Mouse (Mus musculus) forebrain, embryonic 15.5 days (tissue): ENCODE results near the gene Fam207a. TPM values are rescaled to one million over a fixed set of nuclear protein-coding genes. Genes with fewer than 3 reads are reported as not detected.

Experiments
- ATAC-seq: fragments of 200-750 bp; cut with Nextera tagmentation; replicated peaks from 2 replicates; pipeline ENCODE4 v1.8.0; 2017; ENCODE audit warnings: mild to moderate bottlenecking, moderate TSS enrichment, moderate library complexity
- H3K27ac ChIP-seq: fragments of 300-500 bp; sonication (generic); replicated peaks from 2 replicates; pipeline ENCODE4 v1.5.1; 2015; ENCODE audit warnings: mild to moderate bottlenecking, inconsistent platforms
- H3K27me3 ChIP-seq: fragments of 300-500 bp; sonication (generic); 2 replicates; pipeline ENCODE4 v1.6.1; 2015; ENCODE audit warnings: inconsistent platforms
- H3K36me3 ChIP-seq: fragments of 300-500 bp; sonication (generic); 2 replicates; pipeline ENCODE4 v1.6.1; 2015; ENCODE audit warnings: mild to moderate bottlenecking, inconsistent platforms
- H3K4me1 ChIP-seq: fragments of 300-500 bp; sonication (generic); 2 replicates; pipeline ENCODE4 v1.6.1; 2015; ENCODE audit warnings: inconsistent platforms
- H3K4me2 ChIP-seq: fragments of 300-500 bp; sonication (generic); replicated peaks from 2 replicates; pipeline ENCODE4 v1.6.1; 2015; ENCODE audit warnings: mild to moderate bottlenecking, inconsistent platforms
- H3K4me3 ChIP-seq: fragments of 300-500 bp; sonication (generic); 2 replicates; pipeline ENCODE4 v1.5.1; 2015; ENCODE audit warnings: mild to moderate bottlenecking, inconsistent platforms
- H3K9ac ChIP-seq: fragments of 300-500 bp; sonication (generic); replicated peaks from 2 replicates; pipeline ENCODE4 v1.6.1; 2015; ENCODE audit warnings: mild to moderate bottlenecking, inconsistent platforms
- H3K9me3 ChIP-seq: fragments of 300-500 bp; sonication (generic); 2 replicates; pipeline ENCODE4 v1.6.1; 2016; ENCODE audit warnings: inconsistent platforms
- WGBS: fragments of 180-500 bp; shearing (Covaris S2); methylation state at CpG from one replicate; pipeline ENCODE4 v1.1.7; 2015; ENCODE audit warnings: mixed read lengths; 5-methylcytosine and 5-hydroxymethylcytosine counted together
- polyA plus RNA-seq: library from polyadenylated mRNA; unstranded; fragments of >200 nt; fragmentation: Nextera tagmentation; extraction: Ambion mirVana; gene quantifications from 2 replicates; pipeline ENCODE4 v1.2.1, GENCODE M21; 2015

Fam207a gene
- polyA plus RNA-seq, 1 experiment from 2014 or later = 43.0 TPM

DNA sequence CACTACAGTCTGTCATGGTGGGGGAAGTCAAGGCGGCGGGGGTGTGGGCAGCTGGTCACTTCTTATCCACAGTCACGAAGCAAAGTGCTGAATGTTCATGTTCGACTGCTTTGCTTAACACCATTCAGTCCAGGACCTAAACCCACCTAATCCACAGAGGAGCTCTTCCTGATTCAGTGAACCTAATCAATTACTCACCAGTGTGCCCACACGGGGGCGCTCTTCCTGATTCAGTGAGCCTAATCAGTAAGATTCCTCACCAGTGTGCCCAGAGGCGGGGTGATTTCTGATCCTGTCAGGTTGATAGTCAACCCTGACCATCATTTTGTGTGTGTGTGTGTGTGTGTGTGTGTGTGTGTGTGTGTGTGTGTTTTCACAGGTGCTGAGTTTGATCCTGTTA, 27.6 kb upstream of the Fam207a start:
- no peaks in the 10 kb centered on the region for H3K4me1 ChIP-seq
- no peaks in the 10 kb centered on the region for H3K36me3 ChIP-seq
- H3K4me2 ChIP-seq = no peak overlapping the region
- no peak overlapping the region for H3K9ac ChIP-seq
- ATAC-seq = no peak
- H3K4me3 ChIP-seq = no peak overlapping the region
- H3K27ac ChIP-seq = no peak overlapping the region
- no peaks in the 10 kb centered on the region for H3K9me3 ChIP-seq
- WGBS = 41% methylated on average over 7 of the region's 7 CpGs
- no peaks in the 10 kb centered on the region for H3K27me3 ChIP-seq

DNA sequence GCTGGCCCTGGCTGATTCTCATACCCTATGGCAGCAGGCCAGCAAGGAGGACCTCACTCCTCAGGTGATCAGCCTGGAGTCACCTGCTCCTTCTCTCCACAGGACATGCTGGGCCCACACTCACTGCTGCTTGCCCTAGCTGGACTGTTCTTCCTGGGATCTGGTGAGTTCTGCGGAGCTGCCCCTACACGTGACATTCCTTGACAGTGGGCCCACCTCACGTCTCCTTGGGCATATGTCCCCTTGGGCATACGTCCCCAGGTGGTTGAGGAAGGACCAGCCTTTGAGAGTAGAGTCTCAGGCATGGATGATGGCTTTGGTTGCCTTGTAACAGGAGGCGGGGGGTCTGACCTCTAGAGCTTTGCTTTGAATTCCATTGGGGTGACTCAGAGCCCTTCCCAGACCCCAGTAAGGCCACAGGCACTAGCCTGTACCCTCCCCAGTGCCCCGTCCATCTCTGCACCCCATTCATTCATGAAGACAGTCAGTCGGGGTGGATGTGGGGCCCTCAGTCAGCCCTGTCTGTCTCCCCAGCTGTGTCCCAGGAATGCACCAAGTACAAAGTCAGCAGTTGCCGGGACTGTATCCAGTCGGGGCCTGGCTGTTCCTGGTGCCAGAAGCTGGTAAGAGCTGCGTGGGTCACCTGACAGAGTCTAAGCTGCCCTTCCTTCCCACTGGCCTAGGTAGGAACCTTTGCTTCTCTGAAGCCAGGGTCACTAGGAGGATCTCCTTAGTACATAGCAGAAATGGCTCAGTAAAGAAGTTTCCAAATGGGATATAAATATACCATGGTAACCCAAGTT, 26.5 kb upstream of the Fam207a start:
- no peak for ATAC-seq
- Histone ChIP-seq H3K4me3 (no peak overlapping the region), H3K9me3 (no peaks in the 10 kb centered on the region), H3K27me3 (no peaks in the 10 kb centered on the region), H3K27ac (no peak overlapping the region), H3K4me1 (no peaks in the 10 kb centered on the region), H3K4me2 (no peak overlapping the region), H3K9ac (no peak overlapping the region), H3K36me3 (no peaks in the 10 kb centered on the region)
- WGBS = 87% methylated on average over 10 of the region's 10 CpGs

DNA sequence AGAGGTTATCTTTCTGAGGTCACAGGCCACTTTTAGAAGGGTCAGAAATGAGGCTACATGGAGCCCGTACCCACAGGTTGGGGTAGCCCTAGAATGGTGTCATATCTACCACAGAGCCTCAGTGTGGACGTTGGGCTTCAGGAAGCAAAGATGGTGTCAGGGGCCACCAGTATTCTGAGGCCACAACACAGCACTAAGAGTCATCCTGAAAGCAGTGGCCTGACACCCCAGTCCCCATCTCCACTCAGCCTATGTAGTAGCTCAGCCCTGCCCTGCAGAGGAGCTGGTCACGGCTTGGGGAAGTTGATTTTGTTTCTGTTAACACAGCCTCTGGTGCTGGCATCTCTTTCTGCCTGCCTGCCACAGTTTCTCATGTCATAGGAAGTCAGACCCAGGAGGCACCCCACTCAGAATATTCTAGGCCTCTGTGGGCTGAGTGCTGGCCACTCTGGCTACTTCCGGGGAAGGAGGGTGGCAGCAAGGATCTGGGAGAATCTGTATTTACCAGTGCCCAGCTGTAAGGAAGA, 25.1 kb upstream of the Fam207a start:
- 87% methylated on average over 4 of the region's 4 CpGs for WGBS
- ATAC-seq = no peak
- Histone ChIP-seq H3K36me3 (no peaks in the 10 kb centered on the region), H3K9me3 (no peaks in the 10 kb centered on the region), H3K9ac (no peak overlapping the region), H3K4me2 (no peak overlapping the region), H3K27me3 (no peaks in the 10 kb centered on the region), H3K4me3 (no peak overlapping the region), H3K27ac (no peak overlapping the region), H3K4me1 (no peaks in the 10 kb centered on the region)

DNA sequence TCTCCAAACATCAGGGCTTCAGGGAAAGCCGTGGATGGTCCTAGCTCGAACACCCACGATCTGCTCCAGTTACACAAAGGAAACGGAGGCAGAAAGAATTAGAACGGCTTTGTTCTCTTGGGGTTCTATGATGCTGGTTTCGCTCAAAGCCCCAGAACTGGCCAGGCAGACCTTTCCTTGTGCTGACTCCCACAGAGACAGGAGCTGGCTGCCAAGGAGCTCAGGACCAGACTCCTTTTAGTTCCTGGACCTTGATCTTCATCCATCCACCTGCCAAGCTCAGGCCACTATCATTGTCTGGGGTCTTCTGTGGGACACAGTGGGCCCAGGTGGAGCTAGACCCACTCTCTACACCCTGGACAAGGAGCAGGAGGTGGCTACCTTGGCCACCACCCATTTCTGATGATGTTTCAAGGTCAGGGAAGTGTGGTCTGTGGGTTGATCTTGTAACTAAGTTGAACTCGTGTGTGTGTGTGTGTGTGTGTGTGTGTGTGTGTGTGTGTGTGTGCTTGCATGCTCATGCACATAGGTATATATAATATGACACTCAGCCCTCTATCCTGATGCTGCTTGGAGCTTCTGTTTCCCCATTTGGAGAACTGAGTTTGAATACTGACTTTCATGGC, 23.8 kb upstream of the Fam207a start:
- no peaks in the 10 kb centered on the region for H3K27me3 ChIP-seq
- H3K4me2 ChIP-seq = no peak overlapping the region
- H3K9me3 ChIP-seq = no peaks in the 10 kb centered on the region
- ATAC-seq = no peak
- no peak overlapping the region for H3K4me3 ChIP-seq
- 84% methylated on average over 7 of the region's 7 CpGs for WGBS
- H3K36me3 ChIP-seq = no peaks in the 10 kb centered on the region
- H3K4me1 ChIP-seq = no peaks in the 10 kb centered on the region
- H3K9ac ChIP-seq = no peak overlapping the region
- no peak overlapping the region for H3K27ac ChIP-seq

DNA sequence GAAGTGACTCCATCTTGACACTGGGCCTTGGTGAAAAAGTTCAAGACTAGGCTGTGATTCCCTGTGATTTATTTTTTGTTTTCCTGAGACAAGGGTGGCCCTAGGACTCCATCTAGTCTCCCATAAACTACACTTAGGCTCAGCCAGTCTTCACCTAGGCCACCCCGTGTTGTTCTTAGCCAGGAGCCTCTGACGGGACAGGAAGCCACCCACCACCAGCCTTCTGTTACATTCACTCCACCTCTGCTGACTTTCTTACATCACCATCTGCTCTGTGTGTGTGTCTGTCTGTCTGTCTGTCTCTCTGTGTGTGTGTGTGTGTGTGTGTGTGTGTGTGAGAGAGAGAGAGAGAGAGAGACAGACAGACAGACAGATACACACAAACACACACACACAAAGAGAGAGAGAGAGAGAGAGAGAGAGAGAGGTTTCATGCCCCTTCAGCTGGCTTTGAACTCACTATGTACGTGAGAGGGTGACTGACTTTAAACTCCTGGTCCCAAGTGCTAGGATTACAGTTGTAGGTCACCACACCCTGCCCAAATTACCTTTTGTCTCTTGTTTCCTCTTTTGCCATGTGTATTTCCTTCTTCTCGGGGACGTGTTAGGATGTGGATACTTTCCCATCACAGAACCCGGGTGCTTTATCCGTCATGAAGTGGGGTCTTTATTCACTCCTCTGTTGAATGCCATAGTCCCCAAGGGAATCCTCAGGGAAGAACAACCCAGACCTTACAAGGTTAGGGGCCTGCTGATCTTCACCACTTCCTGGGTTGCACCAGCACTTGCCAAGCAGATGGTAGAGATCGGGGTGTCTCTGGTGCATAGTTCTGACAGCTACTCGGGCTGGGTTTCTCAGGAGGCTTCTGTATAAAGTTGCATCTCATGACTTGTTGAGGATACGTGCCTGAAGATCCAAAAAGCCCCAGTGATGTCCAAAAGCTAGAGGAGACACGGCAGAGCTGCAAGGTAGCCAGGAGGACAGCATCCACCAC, 21.9 kb upstream of the Fam207a start:
- Histone ChIP-seq H3K27ac (no peak overlapping the region), H3K4me3 (no peak overlapping the region), H3K27me3 (no peaks in the 10 kb centered on the region), H3K4me2 (no peak overlapping the region), H3K4me1 (no peaks in the 10 kb centered on the region), H3K9ac (no peak overlapping the region), H3K9me3 (no peaks in the 10 kb centered on the region), H3K36me3 (no peaks in the 10 kb centered on the region)
- ATAC-seq = no peak
- 87% methylated on average over 11 of the region's 11 CpGs for WGBS

DNA sequence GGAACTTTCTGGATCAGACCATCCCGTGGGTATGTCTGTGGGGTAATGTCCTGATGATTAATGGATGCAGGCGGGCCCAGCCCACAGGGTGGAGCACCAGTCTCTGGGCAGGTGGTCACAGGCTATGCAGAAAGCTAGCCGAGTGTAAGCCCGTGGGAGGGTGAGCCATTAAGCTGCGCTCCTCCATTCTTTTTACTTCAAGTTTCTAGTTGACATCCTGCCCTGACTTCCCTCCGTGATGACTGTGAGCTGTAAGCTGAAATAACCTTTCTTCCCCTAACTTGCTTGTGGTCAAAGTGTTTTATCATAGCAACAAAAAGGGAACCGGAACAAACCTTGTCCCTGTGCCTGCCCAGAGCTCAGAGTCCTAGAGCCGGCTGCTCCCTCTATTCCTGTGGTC, 21.1 kb upstream of the Fam207a start:
- Histone ChIP-seq H3K27ac (no peak overlapping the region), H3K36me3 (no peaks in the 10 kb centered on the region), H3K27me3 (no peaks in the 10 kb centered on the region), H3K4me1 (no peaks in the 10 kb centered on the region), H3K4me2 (no peak overlapping the region), H3K9ac (no peak overlapping the region), H3K4me3 (no peak overlapping the region), H3K9me3 (no peaks in the 10 kb centered on the region)
- WGBS = 86% methylated on average over 8 of the region's 8 CpGs
- no peak for ATAC-seq

DNA sequence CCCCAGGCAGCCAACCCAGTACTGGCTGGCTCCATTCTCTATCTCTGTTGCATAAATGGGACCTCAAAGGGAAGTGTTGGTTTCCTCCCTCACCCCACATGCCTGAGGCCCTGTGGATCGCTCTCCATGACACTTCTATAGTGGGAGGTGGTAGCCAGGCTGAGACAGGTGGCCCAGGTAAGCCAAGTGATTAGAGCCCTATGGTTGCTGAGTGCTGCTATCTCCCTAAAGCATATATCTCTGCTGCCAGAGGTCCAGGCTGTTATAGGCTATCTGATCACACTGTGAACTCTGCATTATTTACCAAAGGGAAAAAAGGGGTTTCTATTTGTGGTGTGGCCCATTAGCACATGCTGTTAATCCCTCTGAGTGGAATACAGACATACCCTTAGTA, 16.4 kb upstream of the Fam207a start:
- no peaks in the 10 kb centered on the region for H3K36me3 ChIP-seq
- WGBS = 91% methylated on average over 1 of the region's 1 CpGs
- no peaks in the 10 kb centered on the region for H3K9me3 ChIP-seq
- H3K27ac ChIP-seq = no peak overlapping the region
- H3K27me3 ChIP-seq = no peaks in the 10 kb centered on the region
- no peak overlapping the region for H3K9ac ChIP-seq
- no peak for ATAC-seq
- H3K4me1 ChIP-seq = no peaks in the 10 kb centered on the region
- H3K4me3 ChIP-seq = no peak overlapping the region
- no peak overlapping the region for H3K4me2 ChIP-seq

DNA sequence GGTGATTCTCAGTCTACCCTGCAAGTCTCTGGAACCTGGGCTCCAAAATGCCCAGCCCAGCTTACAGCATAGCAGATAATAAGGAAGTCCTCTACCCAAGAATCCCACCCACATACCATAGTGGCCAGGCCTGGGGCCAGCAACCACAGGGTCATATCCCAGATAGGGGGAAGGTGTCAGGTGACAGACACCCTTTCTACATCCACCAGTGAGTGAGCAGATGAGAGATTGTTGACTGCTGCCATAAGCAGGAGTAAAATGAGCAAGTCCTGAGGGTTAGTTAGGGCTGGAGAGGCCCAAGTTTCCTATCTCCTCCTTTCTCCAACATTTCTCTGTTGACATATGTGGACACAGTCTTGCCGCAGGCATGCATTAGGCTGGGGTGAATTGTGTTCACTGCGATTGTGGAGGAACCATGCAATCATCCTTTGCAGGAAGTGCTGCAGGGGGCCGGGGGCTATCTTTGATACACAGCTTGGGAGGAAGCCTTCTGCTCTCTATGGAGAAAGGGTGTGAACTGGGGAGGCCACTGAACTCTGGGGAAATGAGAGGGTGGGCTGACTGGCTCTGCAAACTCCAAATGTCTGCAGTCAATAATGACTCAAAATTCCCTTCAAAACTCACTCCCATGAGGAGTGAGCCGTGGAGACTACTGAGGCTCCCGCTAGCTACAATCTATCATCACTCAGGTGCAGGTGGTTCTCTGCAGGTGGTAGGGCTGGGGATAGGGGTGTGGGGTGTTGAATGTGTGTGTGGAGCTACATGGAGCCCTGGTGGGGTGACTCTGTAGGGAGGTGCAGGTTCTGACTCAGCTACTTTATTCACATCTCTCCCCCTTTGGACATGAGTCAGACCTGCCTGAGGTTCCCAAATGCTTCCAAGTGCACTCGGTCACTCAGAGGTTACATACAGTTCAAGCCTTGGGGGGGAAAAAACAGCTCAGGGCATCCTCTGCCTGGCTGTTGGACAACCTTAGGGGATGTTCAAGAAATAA, 15.7 kb upstream of the Fam207a start:
- no peak for ATAC-seq
- Histone ChIP-seq H3K4me2 (no peak overlapping the region), H3K4me1 (no peaks in the 10 kb centered on the region), H3K27me3 (no peaks in the 10 kb centered on the region), H3K9me3 (no peaks in the 10 kb centered on the region), H3K9ac (no peak overlapping the region), H3K36me3 (no peaks in the 10 kb centered on the region), H3K27ac (no peak overlapping the region), H3K4me3 (no peak overlapping the region)
- 92% methylated on average over 6 of the region's 6 CpGs for WGBS

DNA sequence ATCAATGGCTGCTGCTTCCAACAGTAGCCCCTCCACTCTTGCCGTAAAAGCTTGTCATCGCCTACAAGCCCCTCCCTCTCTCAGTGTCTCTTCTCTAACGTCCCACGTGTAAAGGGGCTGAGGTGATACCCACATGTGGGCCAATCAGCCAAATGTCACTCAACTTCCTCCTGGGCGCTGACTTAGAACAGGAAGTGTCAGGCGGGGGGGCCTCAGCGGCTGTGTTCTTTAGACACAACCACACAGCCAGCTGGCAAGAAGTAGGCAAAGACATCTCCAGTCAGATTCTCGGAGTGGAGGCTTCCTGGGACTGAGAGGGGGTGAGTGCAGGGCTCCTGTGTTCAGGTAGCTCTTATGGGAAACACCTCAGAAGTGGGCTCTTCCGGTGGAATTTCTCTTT, 14.6 kb upstream of the Fam207a start, which contains the start of gene Itgb2:
TSS of gene Itgb2 (plus strand) at position 113 of the 400 bp plus-strand sequence.
- no peaks in the 10 kb centered on the region for H3K36me3 ChIP-seq
- no peak within 1 kb of the TSS for H3K4me2 ChIP-seq
- ATAC-seq = no peak
- WGBS = 77% methylated on average over 9 of the region's 9 CpGs
- no peaks in the 10 kb centered on the region for H3K27me3 ChIP-seq
- H3K9me3 ChIP-seq = no peaks in the 10 kb centered on the region
- no peak within 1 kb of the TSS for H3K9ac ChIP-seq
- no peak within 1 kb of the TSS for H3K4me3 ChIP-seq
- H3K4me1 ChIP-seq = no peaks in the 10 kb centered on the region
- H3K27ac ChIP-seq = no peak within 1 kb of the TSS

- no peaks in the 10 kb centered on the region for H3K27me3 ChIP-seq
- H3K4me3 ChIP-seq = no peak overlapping the region
- no peaks in the 10 kb centered on the region for H3K36me3 ChIP-seq
- no peak for ATAC-seq
- no peak overlapping the region for H3K4me2 ChIP-seq
- WGBS = 91% methylated on average over 6 of the region's 6 CpGs
- no peak overlapping the region for H3K27ac ChIP-seq
- no peak overlapping the region for H3K9ac ChIP-seq
- H3K4me1 ChIP-seq = no peaks in the 10 kb centered on the region
- no peaks in the 10 kb centered on the region for H3K9me3 ChIP-seq
Measured at GRCm38 (mm10) chr10:77528634-77529033, 13.0 kb upstream of the Fam207a start.

- ATAC-seq = no peak
- Histone ChIP-seq H3K4me3 (no peak overlapping the region), H3K9ac (no peak overlapping the region), H3K36me3 (no peaks in the 10 kb centered on the region), H3K27me3 (no peaks in the 10 kb centered on the region), H3K9me3 (no peaks in the 10 kb centered on the region), H3K4me1 (0 out of 2 replicates have a peak, but pooled peaks cover 6% of the 10 kb centered on the region), H3K27ac (no peak overlapping the region), H3K4me2 (no peak overlapping the region)
- 94% methylated on average over 2 of the region's 2 CpGs for WGBS
Measured at GRCm38 (mm10) chr10:77526488-77526887, 10.9 kb upstream of the Fam207a start.
